Mouse (Mus musculus) T-helper 1 cell (primary cell): ENCODE measurements around the gene Immp2l.

ENCODE experiments used
- in situ Hi-C: fragments of 300-600 bp; cut with MboI, MseI; formaldehyde crosslinking; loops from one replicate; pipeline ENCODE4 v1.15.1; 2025; ENCODE audit warnings: high pct_unique_total_duplicates

Immp2l gene

DNA sequence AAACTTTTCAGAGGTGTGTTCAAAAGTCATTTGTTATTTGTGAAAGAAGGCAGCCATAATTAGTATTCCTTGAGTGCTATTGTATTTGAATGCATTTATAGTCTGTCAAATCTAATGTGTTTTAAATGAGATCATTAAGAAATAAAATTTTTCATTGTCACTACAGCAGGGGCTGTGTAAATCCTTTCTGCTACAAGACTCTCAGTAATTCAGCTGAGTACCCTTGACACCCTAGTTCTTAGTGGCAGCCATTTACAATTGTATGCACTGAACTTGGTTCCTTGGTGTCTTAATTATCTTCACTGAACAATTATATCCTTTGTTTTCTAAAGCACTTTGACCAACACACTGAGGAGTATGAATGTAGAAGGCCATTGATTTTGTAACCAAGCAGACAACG, 146.2 kb downstream of the Immp2l start:
- in situ Hi-C loops, result no loop called here

GRCm38 (mm10) chr12:41182856-41183255, 159.0 kb downstream of the Immp2l start:
- in situ Hi-C loops, result no loop called here

- in situ Hi-C loops, result no loop called here
These were observed 161.2 kb downstream of the Immp2l start for GRCm38 (mm10) chr12:41185060-41185459.

DNA sequence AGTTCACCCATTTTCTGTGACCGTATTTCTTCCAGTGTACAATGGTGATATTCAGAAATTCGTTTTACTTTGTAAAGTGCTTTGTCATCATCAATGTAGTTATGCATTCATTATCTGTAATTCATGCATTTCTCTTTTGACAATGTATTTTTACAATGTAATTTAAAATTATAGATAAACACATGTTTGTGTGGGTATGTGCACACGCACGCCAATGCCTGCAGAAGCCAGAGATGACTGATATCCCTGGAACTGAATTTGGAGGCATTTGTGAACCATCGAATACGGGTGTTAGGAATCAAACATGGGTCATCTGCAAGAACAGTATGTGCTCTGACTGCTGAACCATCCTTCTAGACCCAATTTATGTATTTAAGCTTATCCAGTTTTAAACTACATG, 161.6 kb downstream of the Immp2l start:
- in situ Hi-C loops, result no loop called here

GRCm38 (mm10) chr12:41192829-41193228, 168.9 kb downstream of the Immp2l start:
- in situ Hi-C loops, result no loop called here

GRCm38 (mm10) chr12:41196374-41196773, 172.5 kb downstream of the Immp2l start:
- in situ Hi-C loops, result no loop called here

- in situ Hi-C loops, result no loop called here
These were observed 191.3 kb downstream of the Immp2l start for GRCm38 (mm10) chr12:41215186-41215585.

DNA sequence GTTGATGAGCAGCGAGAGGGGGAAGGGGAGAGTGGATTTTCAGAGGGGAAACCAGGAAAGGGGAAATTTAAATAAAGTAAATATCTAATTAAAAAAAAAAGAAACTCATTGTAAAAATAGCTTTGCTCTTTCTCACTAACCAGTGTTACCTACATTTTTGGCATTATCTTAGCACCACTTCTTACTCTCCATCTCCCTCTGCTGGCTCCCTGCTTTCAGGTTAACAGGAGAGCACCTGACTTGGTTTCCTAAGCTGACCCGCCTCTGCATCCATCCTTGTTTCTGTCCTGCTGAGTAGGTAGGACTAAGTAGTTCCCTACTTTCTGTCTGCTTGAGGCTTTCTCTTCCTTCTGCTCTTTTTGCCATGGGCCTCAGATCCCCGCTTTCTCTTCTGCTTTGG, 198.0 kb downstream of the Immp2l start:
- in situ Hi-C loops, result loop anchor here (10.0 kb wide), 1 partner anchor 1567 kb away; no protein-coding TSS in a partner anchor

- in situ Hi-C loops, result loop anchor here (10.0 kb wide), 1 partner anchor 1569 kb away; no protein-coding TSS in a partner anchor
These were observed 199.8 kb downstream of the Immp2l start for GRCm38 (mm10) chr12:41223686-41224085.

- in situ Hi-C loops, result loop anchor here (10.0 kb wide), 1 partner anchor 1570 kb away; no protein-coding TSS in a partner anchor
These were observed 200.6 kb downstream of the Immp2l start for GRCm38 (mm10) chr12:41224538-41224937.

DNA sequence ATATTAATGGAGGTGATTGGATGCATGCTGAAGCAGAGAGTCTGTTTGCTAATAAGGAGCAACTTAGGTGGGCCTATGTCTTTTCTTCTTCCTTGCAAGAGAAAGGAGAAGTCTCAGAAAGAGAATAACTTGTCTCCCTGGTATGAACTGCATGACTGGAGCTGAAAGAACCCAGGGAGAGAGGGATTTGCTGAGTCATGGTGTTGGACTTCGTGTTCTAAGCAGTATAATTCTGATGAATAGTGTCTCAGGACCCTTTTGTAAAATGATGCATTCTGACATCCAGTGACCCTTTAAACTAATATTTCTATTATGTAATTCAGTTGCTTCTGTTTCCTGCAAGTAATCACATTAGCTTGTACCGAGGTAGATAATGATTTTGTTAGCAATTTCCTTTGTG, 208.1 kb downstream of the Immp2l start:
- in situ Hi-C loops, result no loop called here

- in situ Hi-C loops, result no loop called here
These were observed 214.0 kb downstream of the Immp2l start for GRCm38 (mm10) chr12:41237880-41238279.

GRCm38 (mm10) chr12:41241221-41241620, 217.3 kb downstream of the Immp2l start:
- in situ Hi-C loops, result no loop called here

- in situ Hi-C loops, result no loop called here
These were observed 224.4 kb downstream of the Immp2l start for GRCm38 (mm10) chr12:41248254-41248653.

- in situ Hi-C loops, result no loop called here
These were observed 226.2 kb downstream of the Immp2l start for GRCm38 (mm10) chr12:41250123-41250522.

- in situ Hi-C loops, result no loop called here
These were observed 234.0 kb downstream of the Immp2l start for GRCm38 (mm10) chr12:41257905-41258304.

DNA sequence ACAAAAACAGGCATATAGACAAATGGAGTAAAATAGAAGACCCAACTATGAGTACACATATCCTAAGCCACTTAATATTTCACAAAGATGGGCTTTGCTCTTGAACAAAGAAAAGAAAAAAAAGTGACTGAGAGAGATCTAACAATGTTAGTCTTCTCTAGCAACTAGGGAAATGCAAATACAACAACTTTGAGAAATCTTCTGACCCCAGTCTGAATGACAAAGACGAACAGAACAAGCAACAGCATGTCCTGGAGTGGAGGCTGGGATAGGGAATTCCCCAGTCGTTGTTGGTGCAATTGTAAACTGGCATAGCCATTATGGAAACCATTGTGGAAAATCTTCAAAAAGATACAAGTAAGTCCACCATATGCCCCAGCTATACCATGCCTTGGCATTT, 235.7 kb downstream of the Immp2l start:
- in situ Hi-C loops, result no loop called here

DNA sequence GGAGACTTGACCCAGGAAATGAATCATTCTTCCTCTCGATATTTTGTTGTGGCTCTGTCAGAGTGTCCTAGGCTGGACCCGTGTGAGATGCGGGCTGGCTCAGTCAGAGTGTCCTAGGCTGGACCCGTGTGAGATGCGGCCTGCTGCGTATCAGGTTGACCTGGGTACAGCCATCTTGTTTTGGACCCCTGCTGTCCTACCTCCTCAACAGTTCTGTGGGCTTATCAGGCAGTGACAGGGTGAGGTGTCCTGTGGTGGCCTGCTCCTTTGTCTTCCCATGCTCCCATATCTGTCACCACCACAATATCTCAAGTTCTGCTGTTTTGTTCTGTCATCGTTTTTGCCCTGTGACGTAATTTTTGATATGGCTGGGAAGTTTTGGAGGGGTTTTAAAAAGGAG, 250.2 kb downstream of the Immp2l start:
- in situ Hi-C loops, result no loop called here

DNA sequence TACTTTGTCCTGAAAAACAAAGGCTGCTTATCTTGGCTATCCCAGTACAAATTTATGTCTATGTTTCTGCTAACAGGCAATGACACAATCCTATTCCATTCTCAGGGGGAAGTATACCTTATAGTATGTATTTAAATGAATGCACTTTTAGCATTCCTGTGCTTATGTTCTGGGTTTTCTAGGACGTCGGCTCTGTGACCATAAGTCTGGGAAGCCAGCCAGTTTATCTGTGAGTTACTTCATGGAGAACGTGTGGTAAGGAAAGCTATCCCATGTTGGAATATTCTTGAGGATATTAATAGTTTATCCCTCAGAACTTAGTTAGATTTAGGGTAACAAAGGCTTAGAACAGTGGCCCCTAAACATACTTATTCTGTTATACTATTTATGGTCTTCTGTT, 251.5 kb downstream of the Immp2l start:
- in situ Hi-C loops, result no loop called here

DNA sequence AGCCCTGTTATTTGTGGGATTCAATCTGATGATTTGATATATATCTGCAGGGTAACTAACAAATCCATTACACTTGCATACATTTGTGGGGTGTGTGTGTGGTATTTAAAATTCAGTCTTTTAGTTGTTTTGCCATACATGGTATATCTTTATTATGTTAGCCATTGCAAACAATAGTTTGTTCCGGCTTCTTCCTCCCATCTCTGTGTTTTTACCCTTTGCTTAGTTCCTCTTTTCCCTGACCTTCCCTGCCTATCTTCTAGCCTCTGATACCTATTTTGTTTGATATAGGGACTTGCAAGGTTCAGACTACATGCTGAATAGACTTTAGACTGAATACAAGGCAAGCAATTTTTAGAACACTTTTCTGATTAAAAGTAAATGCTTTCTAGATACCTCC, 254.0 kb downstream of the Immp2l start:
- in situ Hi-C loops, result no loop called here

GRCm38 (mm10) chr12:41289047-41289446, 265.2 kb downstream of the Immp2l start:
- in situ Hi-C loops, result no loop called here

DNA sequence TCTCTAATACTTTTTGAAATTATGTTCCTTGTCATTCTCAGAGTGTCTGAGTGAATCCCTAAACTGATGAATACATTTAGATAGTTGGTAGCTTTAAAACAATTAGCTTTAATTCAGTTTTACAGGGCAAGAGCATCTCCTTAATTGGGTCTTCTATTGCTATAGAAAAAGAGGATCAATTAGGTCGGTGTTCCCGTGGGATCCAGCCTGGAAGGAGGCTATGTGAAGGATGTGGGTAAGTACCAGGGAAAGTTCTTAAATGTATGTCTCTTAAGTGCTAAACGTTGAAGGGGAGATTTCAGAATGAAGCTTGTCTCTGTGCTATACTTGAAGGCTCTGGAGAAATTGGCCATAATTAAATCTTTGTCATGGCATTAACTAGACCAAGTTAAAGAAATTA, 283.1 kb downstream of the Immp2l start:
- in situ Hi-C loops, result no loop called here

DNA sequence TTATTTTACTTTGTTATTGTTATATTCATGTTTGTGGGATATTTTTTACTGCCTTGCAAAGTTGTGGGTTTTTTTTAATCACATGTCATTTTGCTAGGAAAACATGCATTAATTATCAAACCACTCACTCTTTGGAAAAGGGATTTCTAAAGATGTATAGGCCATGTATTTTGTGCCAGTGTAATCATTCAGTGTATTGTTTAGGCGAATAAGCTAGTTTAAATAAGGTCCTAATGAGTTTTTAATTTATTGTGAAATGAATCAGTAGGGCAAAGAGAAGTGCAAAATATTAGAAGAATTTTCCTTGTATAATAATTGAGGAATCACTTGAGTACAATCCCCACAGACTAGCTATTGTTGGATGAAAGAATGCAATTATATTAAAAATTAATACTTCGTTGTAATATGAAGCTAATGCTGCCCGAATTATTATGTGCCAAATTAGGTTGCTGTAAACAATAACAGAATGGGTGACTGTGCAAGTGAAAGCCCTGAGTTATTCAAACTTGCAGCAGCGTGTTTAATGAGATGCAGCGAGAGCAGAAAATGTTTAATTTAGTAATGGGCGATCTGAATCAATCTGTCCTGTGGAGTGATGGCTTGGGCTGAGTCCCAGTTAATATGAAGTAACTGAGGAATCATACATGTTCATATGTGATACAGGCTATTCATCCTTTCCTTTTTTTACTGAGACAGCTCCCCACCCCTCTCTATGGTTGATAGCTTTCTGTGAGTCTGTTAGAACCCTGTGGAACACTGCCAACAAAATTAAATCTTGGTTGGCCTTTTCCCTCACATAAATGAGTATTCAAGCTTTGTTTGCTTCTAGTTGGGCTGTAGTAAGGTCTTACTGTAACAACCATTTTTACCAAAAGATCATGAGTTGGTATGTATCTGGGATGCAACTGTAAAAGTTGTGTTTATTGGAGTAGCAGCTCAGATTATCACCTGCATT, 285.1 kb downstream of the Immp2l start:
- in situ Hi-C loops, result no loop called here
